Mouse (Mus musculus): ENCODE data around the gene Cmtm3. TPM values are rescaled to one million over a fixed set of nuclear protein-coding genes. Genes with fewer than 3 reads are reported as not detected.
"Not testable (repeated sequence)": the region's sequence is repeated elsewhere in the genome, so short reads cannot be mapped to it uniquely, and the experiment has no call there.

The Cmtm3 gene
- polyA plus RNA-seq (2015; fragmentation: Nextera tagmentation; extraction: Ambion mirVana) = 34.0 and 39.6 TPM in 2 replicates

GRCm38 (mm10) chr8:104339229-104339982 lies at the start of gene Cmtm3:
TSS of gene Cmtm3 (plus strand) at chr8:104339410.
- Histone ChIP-seq H3K9ac (replicated peaks; ENCODE audit: low read depth, low read length) (peak within 1 kb of the TSS; percentile 77), H3K4me2 (ENCODE audit: low read length) (peak within 1 kb of the TSS; percentile 88), H3K9me3 (ENCODE audit: control insufficient read depth, low read length) (no peaks in the 10 kb centered on the region), H3K27me3 (replicated peaks; ENCODE audit: control insufficient read depth, insufficient read depth, low read length) (no peaks in the 10 kb centered on the region), H3K4me3 (replicated peaks; ENCODE audit: low read length) (peak within 1 kb of the TSS; percentile 69), H3K27ac (ENCODE audit: low read length) (no peak within 1 kb of the TSS), H3K4me1 (replicated peaks; ENCODE audit: control insufficient read depth, insufficient read depth, low read length) (peaks cover 14% of the 10 kb centered on the region), H3K36me3 (ENCODE audit: control insufficient read depth, insufficient read depth) (no peaks in the 10 kb centered on the region)
- WGBS = 14% methylated on average over 16 of the region's 18 CpGs
- no peak for ATAC-seq

- not testable (repeated sequence) for H3K4me3 ChIP-seq (replicated peaks; ENCODE audit: low read length); H3K27ac ChIP-seq (ENCODE audit: low read length); H3K36me3 ChIP-seq (ENCODE audit: control insufficient read depth, insufficient read depth); H3K27me3 ChIP-seq (replicated peaks; ENCODE audit: control insufficient read depth, insufficient read depth, low read length); H3K9ac ChIP-seq (replicated peaks; ENCODE audit: low read depth, low read length); H3K4me2 ChIP-seq (ENCODE audit: low read length); H3K4me1 ChIP-seq (replicated peaks; ENCODE audit: control insufficient read depth, insufficient read depth, low read length); ATAC-seq; H3K9me3 ChIP-seq (ENCODE audit: control insufficient read depth, low read length)
- 91% methylated on average over 10 of the region's 12 CpGs for WGBS
These were observed 46.1 kb upstream of the Cmtm3 start, which contains the start of gene Cmtm2a for GRCm38 (mm10) chr8:104293081-104293480. TSS of gene Cmtm2a (minus strand) at chr8:104293181.

DNA sequence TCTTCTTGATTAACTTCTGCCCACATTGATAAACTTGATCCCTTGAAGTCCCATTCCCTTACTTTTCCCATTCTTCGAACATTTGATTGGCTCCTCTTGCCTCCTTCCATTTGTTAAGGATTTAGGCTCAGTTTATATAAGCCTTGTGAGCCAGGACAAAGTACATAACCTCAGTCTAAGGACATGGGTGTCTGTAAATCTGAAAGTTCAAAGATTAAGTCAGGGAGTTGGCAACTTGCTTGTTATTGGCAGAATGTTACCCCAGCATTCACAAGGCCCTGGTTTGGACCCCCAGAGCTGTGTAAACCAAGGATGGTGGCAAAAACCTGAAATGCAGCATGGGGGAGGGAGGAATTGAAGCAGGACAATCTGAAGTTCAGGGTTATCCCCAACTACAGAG lies 44.8 kb upstream of the Cmtm3 start:
- Histone ChIP-seq H3K9ac (replicated peaks; ENCODE audit: low read depth, low read length) (no peak overlapping the region), H3K4me2 (ENCODE audit: low read length) (no peak overlapping the region), H3K4me1 (replicated peaks; ENCODE audit: control insufficient read depth, insufficient read depth, low read length) (no peaks in the 10 kb centered on the region), H3K27me3 (replicated peaks; ENCODE audit: control insufficient read depth, insufficient read depth, low read length) (no peaks in the 10 kb centered on the region), H3K9me3 (ENCODE audit: control insufficient read depth, low read length) (no peaks in the 10 kb centered on the region), H3K27ac (ENCODE audit: low read length) (no peak overlapping the region), H3K36me3 (ENCODE audit: control insufficient read depth, insufficient read depth) (no peaks in the 10 kb centered on the region), H3K4me3 (replicated peaks; ENCODE audit: low read length) (no peak overlapping the region)
- WGBS = 91% methylated on average over 1 of the region's 1 CpGs
- no peak for ATAC-seq

GRCm38 (mm10) chr8:104301577-104301976 lies 37.6 kb upstream of the Cmtm3 start:
- peak; percentile 87 for ATAC-seq
- under 1% methylated on average over 3 of the region's 3 CpGs for WGBS
- H3K4me1 ChIP-seq (replicated peaks; ENCODE audit: control insufficient read depth, insufficient read depth, low read length); H3K27ac ChIP-seq (ENCODE audit: low read length); H3K4me3 ChIP-seq (replicated peaks; ENCODE audit: low read length); H3K4me2 ChIP-seq (ENCODE audit: low read length); H3K36me3 ChIP-seq (ENCODE audit: control insufficient read depth, insufficient read depth); H3K9ac ChIP-seq (replicated peaks; ENCODE audit: low read depth, low read length); H3K9me3 ChIP-seq (ENCODE audit: control insufficient read depth, low read length); H3K27me3 ChIP-seq (replicated peaks; ENCODE audit: control insufficient read depth, insufficient read depth, low read length): not testable (repeated sequence)

GRCm38 (mm10) chr8:104302536-104302935 lies 36.7 kb upstream of the Cmtm3 start:
- H3K9me3 ChIP-seq (ENCODE audit: control insufficient read depth, low read length); H3K9ac ChIP-seq (replicated peaks; ENCODE audit: low read depth, low read length); H3K36me3 ChIP-seq (ENCODE audit: control insufficient read depth, insufficient read depth); H3K27ac ChIP-seq (ENCODE audit: low read length); H3K4me2 ChIP-seq (ENCODE audit: low read length); H3K27me3 ChIP-seq (replicated peaks; ENCODE audit: control insufficient read depth, insufficient read depth, low read length); H3K4me3 ChIP-seq (replicated peaks; ENCODE audit: low read length); ATAC-seq; H3K4me1 ChIP-seq (replicated peaks; ENCODE audit: control insufficient read depth, insufficient read depth, low read length): not testable (repeated sequence)
- WGBS = 92% methylated on average over 4 of the region's 4 CpGs

DNA sequence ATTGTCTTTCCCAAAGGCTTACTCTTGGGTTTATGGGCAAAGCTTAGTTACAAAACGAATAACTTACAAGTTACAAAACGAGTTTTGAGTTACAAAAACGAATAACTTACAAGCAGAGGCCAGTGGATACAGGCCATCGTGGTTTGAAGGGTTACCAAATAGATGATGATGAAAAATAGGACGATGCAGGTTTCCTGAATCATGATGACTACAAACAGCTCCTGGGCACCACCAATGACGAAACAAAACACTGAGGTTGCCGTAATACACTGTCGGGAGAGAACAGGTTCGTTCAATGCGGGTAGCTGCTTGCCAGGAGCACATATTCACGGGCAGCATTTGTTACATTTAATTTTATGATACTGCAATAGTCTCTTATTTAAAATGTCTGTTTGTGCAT lies 34.2 kb upstream of the Cmtm3 start:
- no peak for ATAC-seq
- Histone ChIP-seq H3K4me3 (replicated peaks; ENCODE audit: low read length) (no peak overlapping the region), H3K27ac (ENCODE audit: low read length) (no peak overlapping the region), H3K9ac (replicated peaks; ENCODE audit: low read depth, low read length) (no peak overlapping the region), H3K36me3 (ENCODE audit: control insufficient read depth, insufficient read depth) (no peaks in the 10 kb centered on the region), H3K4me2 (ENCODE audit: low read length) (no peak overlapping the region), H3K27me3 (replicated peaks; ENCODE audit: control insufficient read depth, insufficient read depth, low read length) (no peaks in the 10 kb centered on the region), H3K9me3 (ENCODE audit: control insufficient read depth, low read length) (no peaks in the 10 kb centered on the region), H3K4me1 (replicated peaks; ENCODE audit: control insufficient read depth, insufficient read depth, low read length) (no peaks in the 10 kb centered on the region; the same call in 1 of the 2 replicates)
- WGBS = 91% methylated on average over 11 of the region's 11 CpGs

DNA sequence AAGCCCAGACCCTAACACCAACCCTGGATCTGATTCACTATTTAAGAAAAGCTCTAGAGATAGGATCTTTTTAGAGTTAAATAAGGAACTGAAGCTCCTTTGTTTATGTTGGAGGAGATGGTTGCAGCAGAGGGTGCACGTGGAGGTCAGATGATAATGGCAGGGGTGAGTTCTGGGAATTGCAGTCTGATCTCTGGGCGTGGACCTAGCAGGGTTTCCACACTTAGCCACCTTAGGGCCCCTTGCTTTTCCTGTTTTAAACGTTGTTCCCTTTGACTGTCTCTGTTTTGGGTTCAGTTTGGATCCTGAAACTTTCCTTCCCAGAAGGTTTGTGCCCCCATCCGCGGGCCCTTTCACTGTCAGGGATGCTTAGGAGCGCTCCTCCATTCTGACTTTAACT lies 30.9 kb upstream of the Cmtm3 start:
- 72% methylated on average over 6 of the region's 6 CpGs for WGBS

GRCm38 (mm10) chr8:104309441-104310155 lies 29.6 kb upstream of the Cmtm3 start, which contains the start of the genes Gm45711 and Cmtm1:
TSS of gene Gm45711 (minus strand) at chr8:104310081.
TSS of gene Cmtm1 (minus strand) at chr8:104310145.
- WGBS = 86% methylated on average over 34 of the region's 36 CpGs
- H3K4me3 ChIP-seq (replicated peaks; ENCODE audit: low read length); ATAC-seq; H3K27me3 ChIP-seq (replicated peaks; ENCODE audit: control insufficient read depth, insufficient read depth, low read length); H3K4me1 ChIP-seq (replicated peaks; ENCODE audit: control insufficient read depth, insufficient read depth, low read length); H3K9ac ChIP-seq (replicated peaks; ENCODE audit: low read depth, low read length); H3K27ac ChIP-seq (ENCODE audit: low read length); H3K36me3 ChIP-seq (ENCODE audit: control insufficient read depth, insufficient read depth); H3K4me2 ChIP-seq (ENCODE audit: low read length); H3K9me3 ChIP-seq (ENCODE audit: control insufficient read depth, low read length): not testable (repeated sequence)

More for the DNA sequence above, 30.9 kb upstream of the Cmtm3 start:
- not testable (repeated sequence) for H3K27ac ChIP-seq (ENCODE audit: low read length); H3K4me2 ChIP-seq (ENCODE audit: low read length); H3K36me3 ChIP-seq (ENCODE audit: control insufficient read depth, insufficient read depth); H3K9me3 ChIP-seq (ENCODE audit: control insufficient read depth, low read length); ATAC-seq; H3K27me3 ChIP-seq (replicated peaks; ENCODE audit: control insufficient read depth, insufficient read depth, low read length); H3K4me1 ChIP-seq (replicated peaks; ENCODE audit: control insufficient read depth, insufficient read depth, low read length); H3K4me3 ChIP-seq (replicated peaks; ENCODE audit: low read length); H3K9ac ChIP-seq (replicated peaks; ENCODE audit: low read depth, low read length)

GRCm38 (mm10) chr8:104312023-104312422 lies 27.2 kb upstream of the Cmtm3 start:
- H3K27ac ChIP-seq (ENCODE audit: low read length); H3K4me1 ChIP-seq (replicated peaks; ENCODE audit: control insufficient read depth, insufficient read depth, low read length); H3K4me2 ChIP-seq (ENCODE audit: low read length); H3K9me3 ChIP-seq (ENCODE audit: control insufficient read depth, low read length); H3K4me3 ChIP-seq (replicated peaks; ENCODE audit: low read length); H3K9ac ChIP-seq (replicated peaks; ENCODE audit: low read depth, low read length); H3K27me3 ChIP-seq (replicated peaks; ENCODE audit: control insufficient read depth, insufficient read depth, low read length); H3K36me3 ChIP-seq (ENCODE audit: control insufficient read depth, insufficient read depth); ATAC-seq: not testable (repeated sequence)
- 86% methylated on average over 3 of the region's 3 CpGs for WGBS
